Mouse (Mus musculus): ENCODE measurements around the gene Olfr1444. TPM values are rescaled to one million over a fixed set of nuclear protein-coding genes. Genes with fewer than 3 reads are reported as not detected.

Olfr1444 gene
- total and polyA plus RNA-seq, 2 experiments from 2014 or later: not detected

- Histone ChIP-seq H3K9me3 (replicated peaks; ENCODE audit: control insufficient read depth, low read length) (no peaks in the 10 kb centered on the region), H3K9ac (replicated peaks; ENCODE audit: low read depth, low read length) (no peak overlapping the region), H3K27ac (ENCODE audit: low read depth) (no peak overlapping the region), H3K4me1 (ENCODE audit: control insufficient read depth, insufficient read depth) (no peaks in the 10 kb centered on the region), H3K36me3 (replicated peaks; ENCODE audit: control insufficient read depth, insufficient read depth, low read length) (no peaks in the 10 kb centered on the region), H3K4me3 (ENCODE audit: low read depth, low read length) (no peak overlapping the region), H3K4me2 (ENCODE audit: low read depth, low read length) (no peak overlapping the region), H3K27me3 (ENCODE audit: control insufficient read depth, insufficient read depth, low read length) (no peaks in the 10 kb centered on the region)
- DNase-seq (ENCODE audit: low spot score): no peak
- no peak for ATAC-seq (ENCODE audit: insufficient read depth, low read depth)
- WGBS: 66% methylated on average over 4 of the region's 4 CpGs
- TF ChIP-seq EP300 (IDR thresholded peaks at IDR 0.05; ENCODE audit: low read depth) (no peak), CTCF (IDR thresholded peaks at IDR 0.05; ENCODE audit: low read depth) (no peak)
Observed at GRCm38 (mm10) chr19:12824549-12824948, 32.5 kb upstream of the Olfr1444 start.

DNA sequence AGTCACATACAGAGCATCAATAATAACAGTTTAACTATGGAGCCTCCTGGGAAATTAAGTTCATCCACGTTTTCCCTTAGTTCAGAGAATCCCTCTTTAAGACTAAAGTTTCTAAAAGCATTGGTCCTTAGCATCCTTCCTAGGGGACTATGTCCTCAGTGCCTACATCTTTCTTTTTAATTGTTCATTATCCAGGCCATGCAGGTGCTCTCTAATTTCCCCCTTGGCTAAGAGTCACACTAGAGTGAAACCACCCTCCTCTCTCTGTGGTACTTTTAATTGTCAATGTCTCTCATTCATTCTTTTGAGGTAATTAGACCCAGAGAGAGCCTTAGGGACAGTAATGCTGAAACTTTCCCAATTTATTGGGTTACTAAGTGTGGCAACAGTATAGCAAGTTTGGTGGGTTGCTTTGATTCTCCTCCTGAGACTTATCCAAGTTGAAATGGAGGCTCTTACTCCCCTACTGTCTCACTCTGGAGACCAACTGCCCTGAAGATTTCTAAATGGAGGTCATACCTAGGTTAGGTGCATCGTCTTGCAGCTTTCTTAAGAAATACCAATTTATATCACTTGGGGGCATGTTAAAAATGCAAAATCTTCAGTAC, 26.2 kb upstream of the Olfr1444 start:
- TF ChIP-seq EP300 (IDR thresholded peaks at IDR 0.05; ENCODE audit: low read depth): no peak
- TF ChIP-seq CTCF (IDR thresholded peaks at IDR 0.05; ENCODE audit: low read depth): no peak
- H3K4me1 ChIP-seq (ENCODE audit: control insufficient read depth, insufficient read depth): no peaks in the 10 kb centered on the region
- no peak overlapping the region for H3K4me2 ChIP-seq (ENCODE audit: low read depth, low read length)
- no peak overlapping the region for H3K4me3 ChIP-seq (ENCODE audit: low read depth, low read length)
- H3K9me3 ChIP-seq (replicated peaks; ENCODE audit: control insufficient read depth, low read length): no peaks in the 10 kb centered on the region
- no peaks in the 10 kb centered on the region for H3K27me3 ChIP-seq (ENCODE audit: control insufficient read depth, insufficient read depth, low read length)
- DNase-seq (ENCODE audit: low spot score) (no peak), ATAC-seq (ENCODE audit: insufficient read depth, low read depth) (no peak)
- no peak overlapping the region for H3K27ac ChIP-seq (ENCODE audit: low read depth)
- no peaks in the 10 kb centered on the region for H3K36me3 ChIP-seq (replicated peaks; ENCODE audit: control insufficient read depth, insufficient read depth, low read length)
- H3K9ac ChIP-seq (replicated peaks; ENCODE audit: low read depth, low read length): no peak overlapping the region
- 56% methylated on average over 2 of the region's 2 CpGs for WGBS

DNA sequence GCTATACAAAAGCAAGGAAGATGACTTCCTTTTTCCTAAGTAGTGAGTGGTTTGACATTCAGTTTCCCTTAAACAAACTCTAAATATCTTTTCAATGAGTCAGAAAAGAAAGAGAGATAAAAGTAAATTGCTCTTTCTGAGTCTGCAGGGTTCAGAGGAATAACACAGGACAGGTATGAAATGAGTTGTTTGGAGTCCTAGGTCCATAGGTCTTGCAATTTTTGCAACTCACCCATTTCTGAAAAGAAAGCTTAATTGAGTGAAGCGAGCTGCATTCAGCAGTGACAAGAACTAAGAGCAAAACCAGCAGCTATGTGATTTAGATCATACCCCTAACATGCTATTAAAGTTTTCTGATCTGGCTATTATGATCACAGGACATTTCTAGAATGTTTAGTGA, 25.5 kb upstream of the Olfr1444 start:
- no peak overlapping the region for H3K4me2 ChIP-seq (ENCODE audit: low read depth, low read length)
- H3K4me3 ChIP-seq (ENCODE audit: low read depth, low read length): no peak overlapping the region
- no peaks in the 10 kb centered on the region for H3K27me3 ChIP-seq (ENCODE audit: control insufficient read depth, insufficient read depth, low read length)
- TF ChIP-seq CTCF (IDR thresholded peaks at IDR 0.05; ENCODE audit: low read depth) (no peak), EP300 (IDR thresholded peaks at IDR 0.05; ENCODE audit: low read depth) (no peak)
- no peaks in the 10 kb centered on the region for H3K9me3 ChIP-seq (replicated peaks; ENCODE audit: control insufficient read depth, low read length)
- WGBS: 61% methylated on average over 1 of the region's 1 CpGs
- DNase-seq (ENCODE audit: low spot score) (no peak), ATAC-seq (ENCODE audit: insufficient read depth, low read depth) (no peak)
- H3K27ac ChIP-seq (ENCODE audit: low read depth): no peak overlapping the region
- no peak overlapping the region for H3K9ac ChIP-seq (replicated peaks; ENCODE audit: low read depth, low read length)
- no peaks in the 10 kb centered on the region for H3K4me1 ChIP-seq (ENCODE audit: control insufficient read depth, insufficient read depth)
- H3K36me3 ChIP-seq (replicated peaks; ENCODE audit: control insufficient read depth, insufficient read depth, low read length): no peaks in the 10 kb centered on the region

DNA sequence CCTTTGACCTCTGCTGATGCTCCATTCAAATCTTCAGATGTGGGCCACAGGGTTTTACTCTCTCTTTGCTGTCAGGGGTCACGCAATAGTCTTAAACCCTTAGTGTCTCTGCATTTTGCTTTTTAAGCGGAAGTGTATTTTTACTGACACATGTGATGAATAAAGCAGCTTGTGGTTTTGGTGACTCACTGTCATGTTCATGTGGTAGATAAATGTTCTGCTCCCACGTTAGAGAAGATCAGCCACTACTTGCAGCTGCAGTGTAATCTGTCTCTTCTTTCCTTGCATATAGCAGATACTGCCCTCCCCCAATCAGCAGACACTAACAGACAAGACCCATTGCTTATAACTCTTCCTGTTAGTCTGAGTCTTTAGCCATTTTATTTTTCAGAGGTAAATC, 23.5 kb upstream of the Olfr1444 start:
- Histone ChIP-seq H3K27me3 (ENCODE audit: control insufficient read depth, insufficient read depth, low read length) (no peaks in the 10 kb centered on the region), H3K27ac (ENCODE audit: low read depth) (no peak overlapping the region), H3K4me1 (ENCODE audit: control insufficient read depth, insufficient read depth) (no peaks in the 10 kb centered on the region), H3K9me3 (replicated peaks; ENCODE audit: control insufficient read depth, low read length) (no peaks in the 10 kb centered on the region), H3K4me3 (ENCODE audit: low read depth, low read length) (no peak overlapping the region), H3K4me2 (ENCODE audit: low read depth, low read length) (no peak overlapping the region), H3K36me3 (replicated peaks; ENCODE audit: control insufficient read depth, insufficient read depth, low read length) (no peaks in the 10 kb centered on the region), H3K9ac (replicated peaks; ENCODE audit: low read depth, low read length) (no peak overlapping the region)
- WGBS: 61% methylated on average over 3 of the region's 3 CpGs
- no peak for DNase-seq (ENCODE audit: low spot score)
- no peak for ATAC-seq (ENCODE audit: insufficient read depth, low read depth)
- TF ChIP-seq CTCF (IDR thresholded peaks at IDR 0.05; ENCODE audit: low read depth) (no peak), EP300 (IDR thresholded peaks at IDR 0.05; ENCODE audit: low read depth) (no peak)

DNA sequence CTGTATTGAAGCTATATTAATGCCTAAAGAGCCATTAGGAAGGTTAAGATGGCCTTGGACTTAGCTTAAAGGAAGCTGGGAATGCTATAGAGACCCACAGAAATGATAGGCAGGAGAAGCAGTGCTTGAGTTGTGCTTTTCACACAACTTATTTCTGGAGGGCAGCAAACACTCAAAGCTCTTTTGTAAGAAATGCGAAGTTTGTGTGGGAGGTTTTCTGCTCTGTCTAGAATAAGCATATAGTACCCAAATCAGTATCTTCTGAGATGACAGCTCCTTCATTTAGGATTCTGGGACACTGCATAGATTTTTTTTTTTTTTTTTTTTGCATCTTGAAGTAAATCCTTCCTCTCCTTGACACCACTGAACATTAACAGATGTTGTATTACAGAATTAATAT, 18.6 kb upstream of the Olfr1444 start:
- Histone ChIP-seq H3K9ac (replicated peaks; ENCODE audit: low read depth, low read length) (no peak overlapping the region), H3K27ac (ENCODE audit: low read depth) (no peak overlapping the region), H3K4me1 (ENCODE audit: control insufficient read depth, insufficient read depth) (no peaks in the 10 kb centered on the region), H3K9me3 (replicated peaks; ENCODE audit: control insufficient read depth, low read length) (no peaks in the 10 kb centered on the region), H3K4me3 (ENCODE audit: low read depth, low read length) (no peak overlapping the region), H3K36me3 (replicated peaks; ENCODE audit: control insufficient read depth, insufficient read depth, low read length) (no peaks in the 10 kb centered on the region), H3K4me2 (ENCODE audit: low read depth, low read length) (no peak overlapping the region), H3K27me3 (ENCODE audit: control insufficient read depth, insufficient read depth, low read length) (no peaks in the 10 kb centered on the region)
- 65% methylated on average over 1 of the region's 1 CpGs for WGBS
- DNase-seq (ENCODE audit: low spot score): no peak
- ATAC-seq (ENCODE audit: insufficient read depth, low read depth): no peak
- no peak for TF ChIP-seq CTCF (IDR thresholded peaks at IDR 0.05; ENCODE audit: low read depth)
- no peak for TF ChIP-seq EP300 (IDR thresholded peaks at IDR 0.05; ENCODE audit: low read depth)

GRCm38 (mm10) chr19:12846382-12846781, 10.7 kb upstream of the Olfr1444 start, which contains the start of gene Gm5244:
TSS of gene Gm5244 (plus strand) at chr19:12846682.
- H3K36me3 ChIP-seq (replicated peaks; ENCODE audit: control insufficient read depth, insufficient read depth, low read length): no peaks in the 10 kb centered on the region
- H3K4me1 ChIP-seq (ENCODE audit: control insufficient read depth, insufficient read depth): no peaks in the 10 kb centered on the region
- no peak within 1 kb of the TSS for H3K4me2 ChIP-seq (ENCODE audit: low read depth, low read length)
- no peak for DNase-seq (ENCODE audit: low spot score)
- no peak within 1 kb of the TSS for H3K27ac ChIP-seq (ENCODE audit: low read depth)
- no peaks in the 10 kb centered on the region for H3K9me3 ChIP-seq (replicated peaks; ENCODE audit: control insufficient read depth, low read length)
- H3K9ac ChIP-seq (replicated peaks; ENCODE audit: low read depth, low read length): no peak within 1 kb of the TSS
- no peaks in the 10 kb centered on the region for H3K27me3 ChIP-seq (ENCODE audit: control insufficient read depth, insufficient read depth, low read length)
- no peak for ATAC-seq (ENCODE audit: insufficient read depth, low read depth)
- TF ChIP-seq CTCF (IDR thresholded peaks at IDR 0.05; ENCODE audit: low read depth) (no peak), EP300 (IDR thresholded peaks at IDR 0.05; ENCODE audit: low read depth) (no peak)
- no peak within 1 kb of the TSS for H3K4me3 ChIP-seq (ENCODE audit: low read depth, low read length)
